In genomic region chr14:119665741-119666141, GRCm38 (mm10) we compare ENCODE assay signal across 8 mouse cellular contexts.
A peak's percentile ranks its signal among the peaks of the same experiment; 100 is the strongest.
DNase-seq lines count a peak whose midpoint lies in the region; ATAC-seq and TF ChIP-seq lines count a peak whose summit lies in the region.

No protein-coding gene starts in this region.

- no peaks in the 10 kb centered on the region for H3K4me1 ChIP-seq in forebrain, embryonic 12.5 days
- no peaks in the 10 kb centered on the region for H3K4me1 ChIP-seq in forebrain, embryonic 11.5 days (replicated peaks; ENCODE audit: control insufficient read depth, insufficient read depth, low read length)
- H3K4me1 ChIP-seq in hindbrain, embryonic 15.5 days (replicated peaks) = peaks cover 5% of the 10 kb centered on the region; the same call in 1 of the 2 replicates

- no peak for TF ChIP-seq CTCF in gastrocnemius, adult 2 months (IDR thresholded peaks at IDR 0.05)

- no peak overlapping the region for H3K4me2 ChIP-seq in forebrain, embryonic 12.5 days
- no peak overlapping the region for H3K4me2 ChIP-seq in forebrain, embryonic 11.5 days (ENCODE audit: low read depth, low read length, severe bottlenecking)
- peak overlapping the region; percentile 22; the same call in 1 of the 2 replicates for H3K4me2 ChIP-seq in hindbrain, embryonic 15.5 days

- H3K36me3 ChIP-seq in forebrain, embryonic 12.5 days (replicated peaks) = no peaks in the 10 kb centered on the region
- H3K36me3 ChIP-seq in forebrain, embryonic 11.5 days (ENCODE audit: control insufficient read depth, insufficient read depth, low read length) = no peaks in the 10 kb centered on the region
- no peaks in the 10 kb centered on the region for H3K36me3 ChIP-seq in hindbrain, embryonic 15.5 days

- H3K27ac ChIP-seq in forebrain, embryonic 12.5 days = no peak overlapping the region
- H3K27ac ChIP-seq in forebrain, embryonic 11.5 days (ENCODE audit: low read depth, low read length) = no peak overlapping the region
- peak overlapping the region; percentile 65 for H3K27ac ChIP-seq in hindbrain, embryonic 15.5 days (replicated peaks)
- H3K27ac ChIP-seq in gastrocnemius, adult 2 months = no peak overlapping the region

- H3K27me3 ChIP-seq in forebrain, embryonic 12.5 days = no peaks in the 10 kb centered on the region
- H3K27me3 ChIP-seq in forebrain, embryonic 11.5 days (ENCODE audit: control insufficient read depth, insufficient read depth, low read length) = no peaks in the 10 kb centered on the region
- H3K27me3 ChIP-seq in hindbrain, embryonic 15.5 days = no peaks in the 10 kb centered on the region

- no peak overlapping the region for H3K9ac ChIP-seq in forebrain, embryonic 12.5 days
- H3K9ac ChIP-seq in forebrain, embryonic 11.5 days (ENCODE audit: low read length) = no peak overlapping the region
- H3K9ac ChIP-seq in hindbrain, embryonic 15.5 days = no peak overlapping the region

- H3K4me3 ChIP-seq in forebrain, embryonic 12.5 days (replicated peaks) = no peak overlapping the region
- no peak overlapping the region for H3K4me3 ChIP-seq in forebrain, embryonic 11.5 days (ENCODE audit: low read depth, low read length)
- H3K4me3 ChIP-seq in hindbrain, embryonic 15.5 days = no peak overlapping the region
- no peak overlapping the region for H3K4me3 ChIP-seq in gastrocnemius, adult 2 months

- intact Hi-C loops in gastrocnemius, adult 2 months (cut with DNase I) = no loop called here

- peak; percentile 23; the same call in 1 of the 2 replicates for ATAC-seq in forebrain, embryonic 12.5 days (ENCODE audit: low FRiP score)
- ATAC-seq in forebrain, embryonic 11.5 days (replicated peaks; ENCODE audit: low FRiP score) = no peak
- peak; percentile 79 for ATAC-seq in hindbrain, embryonic 15.5 days (ENCODE audit: low FRiP score, low read depth)
- no peak for ATAC-seq in CD4-positive, CD25-positive, alpha-beta regulatory T cell, adult 4 months

- H3K9me3 ChIP-seq in forebrain, embryonic 12.5 days = no peaks in the 10 kb centered on the region
- H3K9me3 ChIP-seq in forebrain, embryonic 11.5 days (ENCODE audit: control insufficient read depth, low read length) = no peaks in the 10 kb centered on the region
- no peaks in the 10 kb centered on the region for H3K9me3 ChIP-seq in hindbrain, embryonic 15.5 days

- 76% methylated on average over 5 of the region's 5 CpGs for WGBS in forebrain, embryonic 12.5 days
- WGBS in forebrain, embryonic 11.5 days = 84% methylated on average over 5 of the region's 5 CpGs
- 54% methylated on average over 5 of the region's 5 CpGs for WGBS in hindbrain, embryonic 15.5 days

- DNase-seq in forebrain, embryonic 11.5 days (ENCODE audit: low spot score) = no peak
- peak; percentile 9 to 31 for DNase-seq in cerebellum, adult 18-20 months
- peak; percentile 12 for DNase-seq in mesoderm, embryonic 11.5 days (ENCODE audit: low read depth, low spot score)
- DNase-seq in spleen, postnatal 36 days (ENCODE audit: low spot score in 2 of 2) = no peak
- no peak for DNase-seq in gastrocnemius, adult 2 months

Comparison
In these comparisons a context has a peak if more than half of its experiments do, and no peak if none do; other contexts are left out.
1. ATAC-seq: peak in forebrain, embryonic 12.5 days (single experiment) and hindbrain, embryonic 15.5 days (single experiment); none in forebrain, embryonic 11.5 days (single experiment) and CD4-positive, CD25-positive, alpha-beta regulatory T cell, adult 4 months (single experiment).
2. DNase-seq: peak in cerebellum, adult 18-20 months (2 of 2) and mesoderm, embryonic 11.5 days (single experiment); none in forebrain, embryonic 11.5 days (single experiment), spleen, postnatal 36 days (0 of 2) and gastrocnemius, adult 2 months (single experiment).